Mouse (Mus musculus): ENCODE data around the gene Trhr2. TPM values are rescaled to one million over a fixed set of nuclear protein-coding genes. Genes with fewer than 3 reads are reported as not detected.

Gene Trhr2
- polyA plus RNA-seq, 1 experiment from 2014 or later, result not detected

GRCm38 (mm10) chr8:122389357-122389756, 28.8 kb upstream of the Trhr2 start:
- 85% methylated on average over 3 of the region's 3 CpGs for WGBS
- no peak for ATAC-seq (ENCODE audit: insufficient read depth)
- peaks cover 95% of the 10 kb centered on the region for H3K36me3 ChIP-seq (ENCODE audit: insufficient read depth)

GRCm38 (mm10) chr8:122383039-122383438, 22.5 kb upstream of the Trhr2 start:
- DNase-seq (no peak), ATAC-seq (ENCODE audit: insufficient read depth) (no peak)
- 65% methylated on average over 4 of the region's 4 CpGs for WGBS
- Histone ChIP-seq H3K9me3 (ENCODE audit: low read depth, low read length) (no peaks in the 10 kb centered on the region), H3K27ac (ENCODE audit: low read depth) (no peak overlapping the region), H3K4me2 (no peak overlapping the region), H3K4me1 (ENCODE audit: insufficient read depth) (0 out of 2 replicates have a peak, but pooled peaks cover 3% of the 10 kb centered on the region), H3K9ac (no peak overlapping the region), H3K4me3 (ENCODE audit: low read depth, low read length) (no peak overlapping the region), H3K36me3 (ENCODE audit: insufficient read depth) (peaks cover 70% of the 10 kb centered on the region), H3K27me3 (ENCODE audit: insufficient read depth, low read length) (no peaks in the 10 kb centered on the region)
- no peak for TF ChIP-seq CTCF (IDR thresholded peaks at IDR 0.05; ENCODE audit: low read depth)

More at GRCm38 (mm10) chr8:122389357-122389756, 28.8 kb upstream of the Trhr2 start:
- H3K4me3 ChIP-seq (ENCODE audit: low read depth, low read length), result no peak overlapping the region
- H3K4me2 ChIP-seq, result no peak overlapping the region
- H3K4me1 ChIP-seq (ENCODE audit: insufficient read depth), result no peaks in the 10 kb centered on the region
- 0 out of 2 replicates have a peak, but pooled peaks have one; percentile 5 for TF ChIP-seq CTCF (IDR thresholded peaks at IDR 0.05; ENCODE audit: low read depth)
- no peak overlapping the region for H3K9ac ChIP-seq
- no peaks in the 10 kb centered on the region for H3K27me3 ChIP-seq (ENCODE audit: insufficient read depth, low read length)
- H3K9me3 ChIP-seq (ENCODE audit: low read depth, low read length), result no peaks in the 10 kb centered on the region
- peak; percentile 7 for DNase-seq
- H3K27ac ChIP-seq (ENCODE audit: low read depth), result no peak overlapping the region

- Histone ChIP-seq H3K36me3 (ENCODE audit: insufficient read depth) (peaks cover 19% of the 10 kb centered on the region; the same call in 1 of the 2 replicates), H3K9me3 (ENCODE audit: low read depth, low read length) (no peaks in the 10 kb centered on the region), H3K4me3 (ENCODE audit: low read depth, low read length) (peak within 1 kb of the TSS; percentile 86), H3K9ac (peak within 1 kb of the TSS; percentile 88), H3K4me2 (peak within 1 kb of the TSS; percentile 79), H3K4me1 (ENCODE audit: insufficient read depth) (0 out of 2 replicates have a peak, but pooled peaks cover 10% of the 10 kb centered on the region), H3K27ac (ENCODE audit: low read depth) (peak within 1 kb of the TSS; percentile 94), H3K27me3 (ENCODE audit: insufficient read depth, low read length) (no peaks in the 10 kb centered on the region)
- TF ChIP-seq CTCF (IDR thresholded peaks at IDR 0.05; ENCODE audit: low read depth), result peak; percentile 63
- under 1% methylated on average over 107 of the region's 107 CpGs for WGBS
- DNase-seq (peak; percentile 100), ATAC-seq (ENCODE audit: insufficient read depth) (peak; percentile 93)
Measured at GRCm38 (mm10) chr8:122376365-122377231, 16.1 kb upstream of the Trhr2 start, which contains the start of gene Zc3h18. Zc3h18 (plus strand) TSS chr8:122376609.

GRCm38 (mm10) chr8:122375751-122376364, 15.3 kb upstream of the Trhr2 start:
- peak; percentile 25 for ATAC-seq (ENCODE audit: insufficient read depth)
- WGBS, result 26% methylated on average over 13 of the region's 13 CpGs

GRCm38 (mm10) chr8:122375320-122375719, 14.8 kb upstream of the Trhr2 start:
- Histone ChIP-seq H3K4me1 (ENCODE audit: insufficient read depth) (0 out of 2 replicates have a peak, but pooled peaks cover 10% of the 10 kb centered on the region), H3K9ac (no peak overlapping the region), H3K27me3 (ENCODE audit: insufficient read depth, low read length) (no peaks in the 10 kb centered on the region), H3K4me2 (peak overlapping the region; percentile 79; the same call in 1 of the 2 replicates), H3K27ac (ENCODE audit: low read depth) (no peak overlapping the region), H3K4me3 (ENCODE audit: low read depth, low read length) (no peak overlapping the region), H3K36me3 (ENCODE audit: insufficient read depth) (peaks cover 10% of the 10 kb centered on the region; the same call in 1 of the 2 replicates), H3K9me3 (ENCODE audit: low read depth, low read length) (no peaks in the 10 kb centered on the region)
- WGBS, result 92% methylated on average over 7 of the region's 7 CpGs
- no peak for TF ChIP-seq CTCF (IDR thresholded peaks at IDR 0.05; ENCODE audit: low read depth)
- ATAC-seq (ENCODE audit: insufficient read depth) (no peak), DNase-seq (no peak)

More at GRCm38 (mm10) chr8:122375751-122376364, 15.3 kb upstream of the Trhr2 start:
- H3K4me3 ChIP-seq (ENCODE audit: low read depth, low read length), result peak overlapping the region; percentile 86
- H3K27me3 ChIP-seq (ENCODE audit: insufficient read depth, low read length), result no peaks in the 10 kb centered on the region
- TF ChIP-seq CTCF (IDR thresholded peaks at IDR 0.05; ENCODE audit: low read depth), result no peak
- peaks cover 15% of the 10 kb centered on the region; the same call in 1 of the 2 replicates for H3K36me3 ChIP-seq (ENCODE audit: insufficient read depth)
- 0 out of 2 replicates have a peak overlapping the region, but pooled peaks have one; percentile 19 for H3K27ac ChIP-seq (ENCODE audit: low read depth)
- peak overlapping the region; percentile 88; the same call in 1 of the 2 replicates for H3K9ac ChIP-seq
- peak overlapping the region; percentile 79 for H3K4me2 ChIP-seq
- 0 out of 2 replicates have a peak, but pooled peaks cover 10% of the 10 kb centered on the region for H3K4me1 ChIP-seq (ENCODE audit: insufficient read depth)
- H3K9me3 ChIP-seq (ENCODE audit: low read depth, low read length), result no peaks in the 10 kb centered on the region
- DNase-seq, result no peak

- H3K4me1 ChIP-seq (ENCODE audit: insufficient read depth), result no peaks in the 10 kb centered on the region
- WGBS, result 57% methylated on average over 6 of the region's 6 CpGs
- no peak overlapping the region for H3K9ac ChIP-seq
- no peaks in the 10 kb centered on the region for H3K27me3 ChIP-seq (ENCODE audit: insufficient read depth, low read length)
- H3K4me2 ChIP-seq, result no peak overlapping the region
- DNase-seq (no peak), ATAC-seq (ENCODE audit: insufficient read depth) (no peak)
- TF ChIP-seq CTCF (IDR thresholded peaks at IDR 0.05; ENCODE audit: low read depth), result no peak
- H3K27ac ChIP-seq (ENCODE audit: low read depth), result no peak overlapping the region
- H3K36me3 ChIP-seq (ENCODE audit: insufficient read depth), result no peaks in the 10 kb centered on the region
- no peaks in the 10 kb centered on the region for H3K9me3 ChIP-seq (ENCODE audit: low read depth, low read length)
- H3K4me3 ChIP-seq (ENCODE audit: low read depth, low read length), result no peak overlapping the region
Measured at GRCm38 (mm10) chr8:122371706-122372105, 11.2 kb upstream of the Trhr2 start.

All from lung, embryonic 14.5 days (tissue).